Mouse (Mus musculus) kidney, embryonic 15.5 days (tissue): ENCODE results near the gene Arhgap25. TPM values are rescaled to one million over a fixed set of nuclear protein-coding genes. Genes with fewer than 3 reads are reported as not detected.
"Not testable (repeated sequence)": the region's sequence is repeated elsewhere in the genome, so short reads cannot be mapped to it uniquely, and the experiment has no call there.

Experiments used
- ATAC-seq: fragments of 200-750 bp; cut with Nextera tagmentation; replicated peaks from 2 replicates; pipeline ENCODE4 v1.8.0; 2017; ENCODE audit warnings: moderate TSS enrichment; ENCODE audit not compliant: low FRiP score
- H3K27ac ChIP-seq: fragments of 300-500 bp; sonication (generic); 2 replicates; pipeline ENCODE4 v1.5.1; 2015; ENCODE audit warnings: mild to moderate bottlenecking, inconsistent platforms
- H3K27me3 ChIP-seq: fragments of 300-500 bp; sonication (generic); 2 replicates; pipeline ENCODE4 v1.6.1; 2015; ENCODE audit warnings: inconsistent platforms
- H3K36me3 ChIP-seq: fragments of 300-500 bp; sonication (generic); 2 replicates; pipeline ENCODE4 v1.6.1; 2015; ENCODE audit warnings: inconsistent platforms
- H3K4me1 ChIP-seq: fragments of 300-500 bp; sonication (generic); 2 replicates; pipeline ENCODE4 v1.6.1; 2015; ENCODE audit warnings: inconsistent platforms
- H3K4me2 ChIP-seq: fragments of 300-500 bp; sonication (generic); 2 replicates; pipeline ENCODE4 v1.6.1; 2015; ENCODE audit warnings: moderate library complexity, mild to moderate bottlenecking, inconsistent platforms
- H3K4me3 ChIP-seq: fragments of 300-500 bp; sonication (generic); replicated peaks from 2 replicates; pipeline ENCODE4 v1.5.1; 2015; ENCODE audit warnings: mild to moderate bottlenecking, inconsistent platforms
- H3K9ac ChIP-seq: fragments of 300-500 bp; sonication (generic); 2 replicates; pipeline ENCODE4 v1.6.1; 2015; ENCODE audit warnings: mild to moderate bottlenecking, inconsistent platforms
- H3K9me3 ChIP-seq: fragments of 300-500 bp; sonication (generic); replicated peaks from 2 replicates; pipeline ENCODE4 v1.6.1; 2016; ENCODE audit warnings: inconsistent platforms
- WGBS: fragments of 180-500 bp; shearing (Covaris S2); methylation state at CpG from one replicate; pipeline ENCODE4 v1.1.7; 2015; ENCODE audit warnings: mixed read lengths; 5-methylcytosine and 5-hydroxymethylcytosine counted together
- polyA plus RNA-seq: library from polyadenylated mRNA; unstranded; fragments of >200 nt; fragmentation: Nextera tagmentation; extraction: Ambion mirVana; gene quantifications from 2 replicates; pipeline ENCODE4 v1.2.1, GENCODE M21; 2015

Gene Arhgap25
- polyA plus RNA-seq, 1 experiment from 2014 or later = 6.0 TPM

GRCm38 (mm10) chr6:87531456-87532015, 1.5 kb downstream of the Arhgap25 start:
- no peak for ATAC-seq
- Histone ChIP-seq H3K4me3 (no peak overlapping the region), H3K4me2 (no peak overlapping the region), H3K9me3 (no peaks in the 10 kb centered on the region), H3K9ac (no peak overlapping the region), H3K36me3 (no peaks in the 10 kb centered on the region), H3K27me3 (no peaks in the 10 kb centered on the region), H3K4me1 (no peaks in the 10 kb centered on the region), H3K27ac (no peak overlapping the region)
- 82% methylated on average over 2 of the region's 2 CpGs for WGBS

- no peak overlapping the region for H3K9ac ChIP-seq
- ATAC-seq = no peak
- H3K27ac ChIP-seq = no peak overlapping the region
- H3K4me3 ChIP-seq = no peak overlapping the region
- no peaks in the 10 kb centered on the region for H3K9me3 ChIP-seq
- H3K36me3 ChIP-seq = no peaks in the 10 kb centered on the region
- H3K27me3 ChIP-seq = no peaks in the 10 kb centered on the region
- WGBS = 81% methylated on average over 2 of the region's 2 CpGs
- no peak overlapping the region for H3K4me2 ChIP-seq
- H3K4me1 ChIP-seq = no peaks in the 10 kb centered on the region
Observed at GRCm38 (mm10) chr6:87530386-87530785, 2.7 kb downstream of the Arhgap25 start.

- H3K36me3 ChIP-seq = no peaks in the 10 kb centered on the region
- no peaks in the 10 kb centered on the region for H3K27me3 ChIP-seq
- no peaks in the 10 kb centered on the region for H3K9me3 ChIP-seq
- no peak overlapping the region for H3K27ac ChIP-seq
- H3K4me2 ChIP-seq = no peak overlapping the region
- H3K9ac ChIP-seq = no peak overlapping the region
- no peak for ATAC-seq
- H3K4me1 ChIP-seq = no peaks in the 10 kb centered on the region
- H3K4me3 ChIP-seq = no peak overlapping the region
- 93% methylated on average over 6 of the region's 6 CpGs for WGBS
Observed at GRCm38 (mm10) chr6:87527846-87528557, 5.1 kb downstream of the Arhgap25 start.

GRCm38 (mm10) chr6:87527366-87527765, 5.7 kb downstream of the Arhgap25 start:
- no peak for ATAC-seq
- 89% methylated on average over 4 of the region's 4 CpGs for WGBS

GRCm38 (mm10) chr6:87525126-87525525, 7.9 kb downstream of the Arhgap25 start:
- Histone ChIP-seq H3K9ac (no peak overlapping the region), H3K9me3 (no peaks in the 10 kb centered on the region), H3K4me3 (no peak overlapping the region), H3K4me2 (no peak overlapping the region), H3K36me3 (no peaks in the 10 kb centered on the region), H3K27ac (no peak overlapping the region), H3K4me1 (peaks cover 2% of the 10 kb centered on the region; the same call in 1 of the 2 replicates), H3K27me3 (no peaks in the 10 kb centered on the region)
- 91% methylated on average over 10 of the region's 10 CpGs for WGBS
- ATAC-seq = no peak

More at GRCm38 (mm10) chr6:87527366-87527765, 5.7 kb downstream of the Arhgap25 start:
- H3K9me3 ChIP-seq = no peaks in the 10 kb centered on the region
- H3K27ac ChIP-seq = no peak overlapping the region
- H3K4me1 ChIP-seq = no peaks in the 10 kb centered on the region
- H3K9ac ChIP-seq = no peak overlapping the region
- H3K4me3 ChIP-seq = no peak overlapping the region
- H3K4me2 ChIP-seq = no peak overlapping the region
- no peaks in the 10 kb centered on the region for H3K27me3 ChIP-seq
- H3K36me3 ChIP-seq = no peaks in the 10 kb centered on the region

GRCm38 (mm10) chr6:87524281-87524680, 8.8 kb downstream of the Arhgap25 start:
- H3K27me3 ChIP-seq = no peaks in the 10 kb centered on the region
- H3K9ac ChIP-seq = no peak overlapping the region
- H3K4me3 ChIP-seq = no peak overlapping the region
- H3K9me3 ChIP-seq = no peaks in the 10 kb centered on the region
- no peak for ATAC-seq
- 89% methylated on average over 4 of the region's 4 CpGs for WGBS
- peaks cover 9% of the 10 kb centered on the region; the same call in 1 of the 2 replicates for H3K4me1 ChIP-seq
- no peak overlapping the region for H3K27ac ChIP-seq
- no peak overlapping the region for H3K4me2 ChIP-seq
- H3K36me3 ChIP-seq = no peaks in the 10 kb centered on the region

GRCm38 (mm10) chr6:87523736-87524135, 9.3 kb downstream of the Arhgap25 start:
- Histone ChIP-seq H3K36me3 (no peaks in the 10 kb centered on the region), H3K9me3 (no peaks in the 10 kb centered on the region), H3K27ac (no peak overlapping the region), H3K4me2 (no peak overlapping the region), H3K4me1 (peaks cover 9% of the 10 kb centered on the region; the same call in 1 of the 2 replicates), H3K27me3 (no peaks in the 10 kb centered on the region), H3K4me3 (no peak overlapping the region), H3K9ac (no peak overlapping the region)
- no peak for ATAC-seq
- 78% methylated on average over 7 of the region's 7 CpGs for WGBS

- WGBS = 81% methylated on average over 2 of the region's 2 CpGs
- Histone ChIP-seq H3K36me3 (no peaks in the 10 kb centered on the region), H3K9ac (no peak overlapping the region), H3K4me2 (no peak overlapping the region), H3K4me3 (no peak overlapping the region), H3K27me3 (no peaks in the 10 kb centered on the region), H3K27ac (no peak overlapping the region), H3K4me1 (peaks cover 9% of the 10 kb centered on the region; the same call in 1 of the 2 replicates), H3K9me3 (no peaks in the 10 kb centered on the region)
- ATAC-seq = no peak
Observed at GRCm38 (mm10) chr6:87523085-87523484, 10.0 kb downstream of the Arhgap25 start.

- 39% methylated on average over 3 of the region's 3 CpGs for WGBS
Observed at GRCm38 (mm10) chr6:87522236-87522635, 10.8 kb downstream of the Arhgap25 start.

GRCm38 (mm10) chr6:87521705-87522104, 11.4 kb downstream of the Arhgap25 start:
- H3K4me2 ChIP-seq, H3K27ac ChIP-seq, H3K36me3 ChIP-seq, H3K9ac ChIP-seq, H3K4me3 ChIP-seq, H3K9me3 ChIP-seq, H3K27me3 ChIP-seq, ATAC-seq, H3K4me1 ChIP-seq: not testable (repeated sequence)
- WGBS = 88% methylated on average over 6 of the region's 6 CpGs

More at GRCm38 (mm10) chr6:87522236-87522635, 10.8 kb downstream of the Arhgap25 start:
- no peak overlapping the region for H3K4me3 ChIP-seq
- H3K9me3 ChIP-seq = no peaks in the 10 kb centered on the region
- H3K9ac ChIP-seq = no peak overlapping the region
- no peaks in the 10 kb centered on the region for H3K27me3 ChIP-seq
- H3K36me3 ChIP-seq = no peaks in the 10 kb centered on the region
- H3K27ac ChIP-seq = no peak overlapping the region
- no peak overlapping the region for H3K4me2 ChIP-seq
- ATAC-seq = no peak
- peaks cover 9% of the 10 kb centered on the region; the same call in 1 of the 2 replicates for H3K4me1 ChIP-seq

- no peak overlapping the region for H3K4me3 ChIP-seq
- peaks cover 9% of the 10 kb centered on the region; the same call in 1 of the 2 replicates for H3K4me1 ChIP-seq
- peak; percentile 53; the same call in 1 of the 2 replicates for ATAC-seq
- no peaks in the 10 kb centered on the region for H3K27me3 ChIP-seq
- WGBS = 70% methylated on average over 8 of the region's 8 CpGs
- H3K36me3 ChIP-seq = no peaks in the 10 kb centered on the region
- H3K9ac ChIP-seq = no peak overlapping the region
- H3K4me2 ChIP-seq = no peak overlapping the region
- no peaks in the 10 kb centered on the region for H3K9me3 ChIP-seq
- peak overlapping the region; percentile 58; the same call in 1 of the 2 replicates for H3K27ac ChIP-seq
Observed at GRCm38 (mm10) chr6:87520572-87520971, 12.5 kb downstream of the Arhgap25 start.

GRCm38 (mm10) chr6:87519809-87520208, 13.2 kb downstream of the Arhgap25 start:
- peak overlapping the region; percentile 58; the same call in 1 of the 2 replicates for H3K27ac ChIP-seq
- H3K9ac ChIP-seq = no peak overlapping the region
- no peak overlapping the region for H3K4me3 ChIP-seq
- H3K9me3 ChIP-seq = no peaks in the 10 kb centered on the region
- no peaks in the 10 kb centered on the region for H3K36me3 ChIP-seq
- ATAC-seq = 0 out of 2 replicates have a peak, but pooled peaks have one; percentile 22
- H3K4me2 ChIP-seq = no peak overlapping the region
- WGBS = 67% methylated on average over 11 of the region's 11 CpGs
- no peaks in the 10 kb centered on the region for H3K27me3 ChIP-seq
- peaks cover 9% of the 10 kb centered on the region; the same call in 1 of the 2 replicates for H3K4me1 ChIP-seq
